Mouse (Mus musculus) thymus, postnatal 4 days (tissue): Measurements from ENCODE around the gene Ddx1.
A peak's percentile ranks its signal among the peaks of the same experiment; 100 is the strongest.

ENCODE experiments used
- DNase-seq: peaks from one replicate; pipeline ENCODE4 v3.0.0; 2021

Gene Ddx1

GRCm38 (mm10) chr12:13248691-13249572, at the start of gene Ddx1:
Gene Ddx1 (minus strand): TSS chr12:13249213.
- DNase-seq: peak; percentile 85

- no peak for DNase-seq
Measured at GRCm38 (mm10) chr12:13293421-13293881, 44.4 kb upstream of the Ddx1 start.

DNA sequence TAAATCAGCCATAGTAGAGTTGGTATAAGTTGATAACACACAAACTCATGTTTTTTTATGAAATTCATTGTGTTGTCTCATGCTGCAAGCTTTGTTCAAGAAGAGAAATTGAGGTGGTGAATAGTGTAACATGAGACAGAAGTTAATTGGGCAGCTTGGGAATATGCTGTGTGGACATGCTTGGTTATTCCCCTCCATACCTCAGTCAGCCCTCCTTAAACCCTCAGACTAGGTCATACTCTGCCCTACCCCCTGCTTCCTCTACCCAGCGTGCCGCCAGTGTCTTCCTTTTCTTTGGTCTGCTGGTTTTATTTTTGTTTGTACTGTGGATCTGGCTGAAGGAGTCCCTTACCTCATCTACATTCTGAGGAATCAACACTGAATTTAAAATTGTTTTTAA, 42.4 kb upstream of the Ddx1 start:
- no peak for DNase-seq

DNA sequence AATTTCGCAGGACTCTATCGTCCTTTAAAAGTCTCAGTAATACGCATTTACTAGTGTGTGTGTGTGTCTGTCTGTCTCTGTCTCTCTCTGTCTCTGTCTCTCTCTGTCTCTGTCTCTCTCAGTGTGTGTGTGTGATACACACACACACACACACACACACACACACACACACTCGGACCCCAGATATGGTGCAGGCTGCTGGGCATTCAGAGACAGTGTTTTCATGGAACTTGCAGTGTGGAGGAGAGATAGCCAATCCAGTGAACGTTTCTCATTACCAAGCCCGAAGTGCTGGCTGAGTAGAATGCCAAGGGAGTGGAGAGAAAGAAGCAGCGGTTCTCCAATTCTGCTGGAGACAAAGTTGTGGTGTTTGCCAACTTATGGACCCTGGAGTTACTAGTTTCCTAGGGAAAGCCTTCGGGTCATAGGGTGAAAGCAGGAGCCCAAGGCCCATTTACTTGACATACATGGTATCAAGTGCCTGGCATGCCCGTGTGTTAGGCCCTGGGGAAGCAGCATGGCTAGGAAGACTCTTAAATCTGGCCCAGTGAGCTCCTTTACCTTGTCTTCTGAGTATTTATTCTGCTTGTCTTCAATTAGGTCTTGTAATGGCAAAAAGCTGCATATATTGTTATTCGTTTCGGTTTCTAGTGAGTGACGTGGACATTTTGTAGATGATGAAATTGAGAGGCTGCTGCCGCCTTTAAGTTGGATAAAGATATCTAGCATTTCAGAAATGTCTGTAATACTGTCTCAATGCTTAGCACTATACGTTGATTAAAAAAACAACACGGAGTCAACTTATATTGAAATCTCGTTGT, 20.8 kb upstream of the Ddx1 start:
- no peak for DNase-seq

- peak; percentile 88 for DNase-seq
Measured at GRCm38 (mm10) chr12:13268826-13269449, 19.9 kb upstream of the Ddx1 start, which contains the start of gene Nbas. Gene Nbas (plus strand): TSS chr12:13269133.

- no peak for DNase-seq
Measured at GRCm38 (mm10) chr12:13268412-13268811, 19.4 kb upstream of the Ddx1 start.

- DNase-seq: no peak
Measured at GRCm38 (mm10) chr12:13255701-13256100, 6.7 kb upstream of the Ddx1 start.

DNA sequence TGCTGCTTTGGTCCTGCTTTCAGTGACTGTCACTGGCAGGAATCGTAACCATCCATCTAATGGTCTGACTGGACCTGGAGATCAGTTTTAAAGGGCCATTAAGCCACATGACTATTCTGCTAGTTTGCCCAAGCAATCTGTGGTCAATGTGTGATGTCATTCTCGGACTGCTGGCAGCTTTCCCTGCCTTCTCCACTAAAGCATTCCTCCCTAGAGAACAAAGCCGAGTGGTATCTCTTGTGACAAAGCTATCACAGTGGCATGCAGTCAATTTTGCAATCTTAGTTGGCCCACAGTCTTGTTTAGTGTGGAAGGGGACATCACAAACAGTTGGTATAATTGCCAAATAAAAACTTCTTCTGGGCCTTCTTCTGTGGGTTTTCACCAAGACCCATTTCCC, 6.1 kb upstream of the Ddx1 start:
- DNase-seq: no peak

- DNase-seq: no peak
Measured at GRCm38 (mm10) chr12:13249573-13249919, 533 bp upstream of the Ddx1 start.

GRCm38 (mm10) chr12:13242453-13242852, 6.6 kb downstream of the Ddx1 start:
- DNase-seq: no peak

DNA sequence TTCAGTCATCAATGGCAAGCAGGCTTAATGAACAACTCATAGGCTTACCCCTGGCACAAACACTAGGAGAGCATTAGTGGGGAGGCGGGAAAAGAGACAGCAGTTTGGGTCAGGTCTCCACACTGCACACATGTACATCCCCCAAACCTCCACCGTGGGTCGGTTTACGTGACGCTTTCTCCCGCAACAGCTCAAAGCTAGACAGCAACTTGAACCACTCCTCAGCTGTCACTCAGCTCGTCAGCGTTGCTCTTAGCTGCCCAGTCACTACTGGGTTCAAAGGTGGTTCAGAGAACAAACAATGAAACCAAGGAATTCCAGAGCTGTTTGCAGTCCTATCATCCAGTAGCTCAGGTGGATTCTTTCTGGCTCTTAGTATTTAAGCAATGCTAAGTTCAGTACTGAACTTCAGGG, 30.9 kb downstream of the Ddx1 start:
- no peak for DNase-seq

GRCm38 (mm10) chr12:13217568-13217967, 31.4 kb downstream of the Ddx1 start:
- no peak for DNase-seq

DNA sequence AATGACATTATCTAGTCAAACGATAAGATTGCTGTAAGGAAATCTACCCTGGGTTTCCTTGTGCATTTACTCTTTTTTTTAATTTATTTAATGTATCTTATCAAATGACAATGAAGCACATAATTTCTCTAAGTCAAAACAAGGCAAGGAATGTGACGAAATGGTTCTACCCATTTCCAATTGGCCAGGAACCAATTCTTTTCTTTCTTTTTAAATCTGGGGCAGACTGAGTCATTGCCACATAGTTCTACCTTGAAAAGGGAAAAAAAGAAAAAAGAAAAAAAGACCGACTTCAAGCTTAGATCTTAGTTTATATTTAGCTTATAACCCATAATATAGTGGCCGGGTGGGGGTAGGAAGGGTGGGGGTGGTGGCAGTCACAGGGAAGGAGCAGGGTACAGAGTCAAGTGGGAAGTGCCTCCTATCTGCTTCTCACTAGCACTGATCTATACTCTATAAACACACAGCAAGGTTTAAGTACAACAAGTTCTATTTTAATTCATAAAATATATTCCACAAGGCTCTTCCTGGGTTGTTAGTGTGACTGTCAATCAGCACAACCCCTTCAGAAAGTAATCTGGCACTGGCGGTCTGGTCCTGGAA, 32.4 kb downstream of the Ddx1 start:
- DNase-seq: no peak

DNA sequence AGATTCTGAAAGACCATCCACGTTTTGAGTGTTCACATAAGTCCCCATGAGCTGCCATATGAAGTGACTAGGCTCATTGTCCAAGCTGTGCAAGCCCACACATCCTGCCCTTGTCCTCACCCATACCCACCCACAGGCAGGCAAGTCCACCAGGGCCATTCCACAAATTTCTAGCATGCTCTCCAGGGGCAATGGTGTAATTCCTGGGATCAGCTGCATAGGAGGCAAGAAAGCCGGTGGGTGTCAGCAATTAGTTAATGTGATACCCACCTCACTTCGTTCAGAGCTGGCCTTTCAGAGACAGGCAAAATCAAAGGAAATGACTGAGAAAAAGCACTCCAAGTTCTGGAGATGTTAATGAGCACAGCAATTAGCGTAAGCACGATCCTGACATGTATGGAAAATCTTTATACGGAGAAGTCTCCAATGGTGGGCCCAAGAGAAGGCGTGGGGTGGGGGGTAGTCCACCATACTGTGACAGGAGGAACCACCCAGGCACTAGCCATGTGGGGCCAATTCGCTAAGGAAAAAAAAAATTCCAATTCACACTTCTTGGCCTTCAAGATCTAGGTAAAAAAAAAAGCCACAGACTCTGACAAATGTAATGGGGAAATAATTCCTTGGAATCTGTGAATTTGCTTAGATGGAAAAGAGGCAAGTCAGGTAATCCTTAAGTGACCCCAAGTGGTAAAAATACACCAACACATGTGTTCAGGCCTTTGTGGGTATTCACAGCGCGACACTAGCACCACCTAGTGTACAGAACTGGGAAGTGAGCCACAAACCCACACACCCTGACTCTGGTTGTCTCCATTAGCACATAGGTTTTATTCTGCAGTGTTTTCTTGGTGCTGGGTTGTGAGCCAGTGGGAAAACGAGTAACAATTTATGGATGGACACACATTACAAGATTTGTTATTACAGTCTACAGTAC, 34.4 kb downstream of the Ddx1 start:
- peak; percentile 78 for DNase-seq

DNA sequence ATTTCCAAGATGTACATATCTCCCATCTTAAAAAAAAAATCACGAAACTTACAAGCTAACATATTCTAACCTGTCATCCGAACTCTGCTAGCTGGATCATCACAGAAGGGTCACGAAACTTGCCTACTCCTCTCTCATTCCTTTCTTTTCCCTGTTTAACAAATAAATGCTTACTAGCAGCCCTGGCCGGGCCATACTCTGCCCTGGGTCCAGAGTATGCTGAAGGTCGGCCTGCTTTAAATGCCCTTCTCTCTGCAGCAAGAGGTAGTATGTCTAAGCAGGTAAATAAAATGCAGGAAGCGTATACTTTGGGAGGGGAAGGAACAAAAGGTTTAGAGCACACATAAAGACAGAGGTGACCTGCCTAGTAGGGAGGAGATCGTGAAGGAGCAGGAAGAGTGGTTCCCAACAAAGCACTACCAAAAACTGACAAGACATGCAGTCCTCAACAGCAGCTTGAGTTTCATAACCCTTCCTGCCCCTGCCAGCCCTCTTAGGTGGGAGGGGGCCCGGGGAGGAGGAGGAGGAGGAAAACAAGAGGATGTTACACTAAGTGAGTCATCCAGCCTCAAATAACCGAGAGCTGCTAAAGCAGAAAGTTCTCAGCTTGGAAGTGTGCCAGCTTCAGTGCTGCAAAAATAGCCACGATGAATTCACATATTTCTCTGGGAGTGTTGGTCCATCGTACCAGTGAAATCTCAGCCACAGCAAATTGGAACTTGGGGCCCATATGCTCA, 37.1 kb downstream of the Ddx1 start:
- DNase-seq: no peak

DNA sequence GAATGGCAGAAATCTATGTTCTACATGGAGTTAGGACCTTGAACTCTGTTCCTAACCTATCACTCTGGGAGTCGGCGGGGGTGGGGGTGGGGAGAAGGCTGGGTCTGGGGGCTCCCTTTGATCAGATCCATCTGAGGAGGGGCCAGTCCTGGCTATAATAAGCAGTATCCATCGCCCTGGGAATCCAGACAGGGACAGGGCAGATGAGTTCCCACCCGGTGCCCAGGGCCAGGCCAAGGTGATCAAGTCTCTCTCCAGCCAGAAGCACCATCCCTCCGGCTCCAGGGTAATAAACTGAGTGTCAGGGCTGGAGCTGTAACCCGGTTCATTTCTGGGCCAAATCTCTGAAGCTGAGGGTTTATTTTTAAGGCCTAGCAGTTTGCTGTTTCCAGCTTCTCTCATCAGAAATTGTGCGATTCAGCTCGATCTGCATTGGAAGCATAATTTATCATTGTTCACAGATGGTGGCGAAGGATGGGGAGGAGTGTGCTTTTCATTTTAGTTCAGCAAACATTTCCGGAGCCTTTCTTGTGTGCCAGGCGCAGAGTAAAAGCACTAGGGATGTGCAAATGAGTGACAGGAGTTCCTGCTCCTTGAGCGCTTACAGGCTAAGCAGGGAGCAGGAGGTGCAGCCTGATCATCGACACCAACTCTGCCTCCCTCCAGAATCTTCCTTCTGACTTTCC, 39.2 kb downstream of the Ddx1 start:
- DNase-seq: no peak

DNA sequence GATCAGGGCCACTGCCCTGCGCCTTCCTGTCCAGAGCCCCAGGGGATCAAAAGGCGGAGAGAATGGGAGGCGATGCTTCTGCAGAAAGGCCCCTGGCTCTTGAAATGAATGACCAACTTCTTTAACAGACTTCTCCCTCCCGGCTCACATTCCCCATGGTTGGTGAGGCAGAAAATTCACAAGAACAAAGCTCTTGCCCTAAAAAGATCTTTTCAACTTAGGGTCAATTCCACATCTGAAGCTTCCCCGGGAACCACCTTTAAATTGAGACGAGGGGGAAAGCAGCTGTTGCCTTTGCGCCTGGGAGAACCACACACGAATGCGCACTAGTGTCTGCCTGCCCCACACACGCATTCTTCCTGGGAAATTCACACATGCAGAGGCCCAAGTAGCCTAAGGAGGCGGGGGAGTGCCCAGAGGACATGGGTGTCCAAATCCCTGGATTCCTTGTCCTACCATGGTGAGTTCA, 40.0 kb downstream of the Ddx1 start:
- DNase-seq: no peak

GRCm38 (mm10) chr12:13208517-13208916, 40.5 kb downstream of the Ddx1 start:
- no peak for DNase-seq

DNA sequence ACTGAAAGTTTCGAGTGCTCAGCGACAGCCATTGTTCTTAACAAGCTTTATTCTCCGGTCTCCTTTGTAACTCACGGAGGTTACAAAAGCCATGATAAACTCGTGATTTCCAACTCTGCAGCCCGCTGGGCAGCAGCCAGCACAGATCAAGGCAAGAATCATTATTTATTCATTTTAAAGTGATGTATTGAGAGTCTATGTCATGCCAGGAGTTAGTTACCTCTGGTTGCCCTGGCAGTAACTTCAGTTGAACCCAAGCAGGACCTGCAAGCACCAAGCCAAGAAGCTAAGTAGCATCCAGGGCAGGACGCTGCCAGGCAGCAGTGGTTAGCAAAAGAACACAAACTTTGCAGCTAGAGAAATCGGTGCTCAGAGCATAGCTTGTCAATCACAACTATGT, 41.9 kb downstream of the Ddx1 start:
- DNase-seq: no peak

DNA sequence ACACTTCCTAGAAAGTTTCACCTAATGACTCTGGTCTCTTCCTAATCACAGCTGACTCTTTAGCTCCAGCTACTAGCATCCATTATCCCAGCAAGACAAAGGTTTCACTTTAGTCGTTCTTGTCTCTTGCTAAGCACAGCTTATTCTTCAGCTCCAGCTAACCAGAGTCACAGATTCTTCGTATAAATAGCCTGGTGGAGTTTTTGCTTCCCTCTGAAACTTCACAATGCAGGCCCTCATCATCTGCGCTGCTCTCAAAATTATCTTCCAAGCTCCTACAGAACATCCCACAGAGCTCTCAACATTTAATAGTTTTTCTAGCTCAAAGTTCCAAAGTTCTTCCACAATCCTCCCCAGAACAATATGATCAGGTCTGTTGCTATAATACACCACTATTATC, 43.3 kb downstream of the Ddx1 start:
- DNase-seq: no peak
